Mouse (Mus musculus): ENCODE results near the gene Crip3.
A peak's percentile ranks its signal among the peaks of the same experiment; 100 is the strongest.

Gene Crip3

GRCm38 (mm10) chr17:46457791-46458190 is 29.1 kb downstream of the Crip3 start:
- DNase-seq, result peak; percentile 54

GRCm38 (mm10) chr17:46458439-46458838 is 29.7 kb downstream of the Crip3 start:
- DNase-seq, result no peak

- DNase-seq, result no peak
These were observed 31.9 kb downstream of the Crip3 start for GRCm38 (mm10) chr17:46460673-46461072.

GRCm38 (mm10) chr17:46461347-46461746 is 32.6 kb downstream of the Crip3 start:
- DNase-seq, result no peak

GRCm38 (mm10) chr17:46462226-46462625 is 33.5 kb downstream of the Crip3 start:
- DNase-seq, result no peak

- DNase-seq, result no peak
These were observed 39.1 kb downstream of the Crip3 start for GRCm38 (mm10) chr17:46467830-46468229.

- DNase-seq, result no peak
These were observed 47.9 kb downstream of the Crip3 start for GRCm38 (mm10) chr17:46476601-46477000.

GRCm38 (mm10) chr17:46477286-46477685 is 48.6 kb downstream of the Crip3 start:
- DNase-seq, result no peak
